ENCODE assay signal across 18 mouse cellular contexts in genomic region chr6:84567696-84568095, GRCm38 (mm10). TPM values are rescaled to one million over a fixed set of nuclear protein-coding genes. Genes with fewer than 3 reads are reported as not detected.
A peak's percentile ranks its signal among the peaks of the same experiment; 100 is the strongest.
DNase-seq lines count a peak whose midpoint lies in the region; ATAC-seq and TF ChIP-seq lines count a peak whose summit lies in the region.
"Had no signal": no experiment of that assay in that cellular context is flagged by ENCODE, and none has a peak within 500 bp of the region (broad histone marks: within the 10 kb centered on the region; RNA-seq: fewer than 3 reads in every experiment).

No protein-coding gene starts in this region.

- no peaks in the 10 kb centered on the region for H3K9me3 ChIP-seq in hindbrain, embryonic 14.5 days (ENCODE audit: control insufficient read depth, low read length)
- H3K9me3 ChIP-seq in hindbrain, embryonic 10.5 days: no peaks in the 10 kb centered on the region
- no peaks in the 10 kb centered on the region for H3K9me3 ChIP-seq in midbrain, postnatal 0 days (ENCODE audit: low read length)
- H3K9me3 ChIP-seq: embryonic facial prominence, embryonic 13.5 days; G1E; midbrain, embryonic 12.5 days had no signal

- TF ChIP-seq CTCF in midbrain, postnatal 0 days (IDR thresholded peaks at IDR 0.05): no peak

- peak; percentile 60 for DNase-seq in hindbrain, embryonic 14.5 days (ENCODE audit: low spot score)
- DNase-seq in hindbrain, embryonic 10.5 days (ENCODE audit: low spot score): no peak
- peak; percentile 42 for DNase-seq in retina, postnatal 1 day
- no peak for DNase-seq in retina, embryonic 14.5 days (ENCODE audit: low spot score)
- peak; percentile 87 for DNase-seq in adrenal gland, postnatal 14 days
- DNase-seq in midbrain, postnatal 0 days (ENCODE audit: low spot score): peak; percentile 85
- DNase-seq in frontal cortex, postnatal 14 days (ENCODE audit: low spot score in 2 of 2): no peak
- no peak for DNase-seq in thymus, postnatal 4 days
- DNase-seq: cerebellum, adult 11 months; gastrocnemius, postnatal 14 days; kidney, adult 9 months; lung, adult 2 months; lung, postnatal 36 days; thymus, postnatal 36 days had no signal

- no peaks in the 10 kb centered on the region for H3K36me3 ChIP-seq in hindbrain, embryonic 14.5 days (replicated peaks; ENCODE audit: control insufficient read depth, insufficient read depth)
- H3K36me3 ChIP-seq in hindbrain, embryonic 10.5 days: 0 out of 2 replicates have a peak, but pooled peaks cover under 1% of the 10 kb centered on the region
- no peaks in the 10 kb centered on the region for H3K36me3 ChIP-seq in midbrain, postnatal 0 days (ENCODE audit: insufficient read depth, low read length)
- H3K36me3 ChIP-seq: G1E; midbrain, embryonic 12.5 days had no signal

- no peak overlapping the region for H3K27ac ChIP-seq in hindbrain, embryonic 14.5 days
- H3K27ac ChIP-seq in hindbrain, embryonic 10.5 days: no peak overlapping the region
- no peak overlapping the region for H3K27ac ChIP-seq in midbrain, postnatal 0 days (ENCODE audit: low read depth, low read length)
- H3K27ac ChIP-seq: embryonic facial prominence, embryonic 13.5 days; midbrain, embryonic 12.5 days had no signal

- ATAC-seq in hindbrain, embryonic 14.5 days (ENCODE audit: low FRiP score): peak; percentile 28; the same call in 1 of the 2 replicates
- no peak for ATAC-seq in midbrain, postnatal 0 days (ENCODE audit: low FRiP score)
- ATAC-seq: CD4-positive, CD25-positive, alpha-beta regulatory T cell, adult 4 months had no signal

- H3K9ac ChIP-seq in hindbrain, embryonic 14.5 days: no peak overlapping the region
- no peak overlapping the region for H3K9ac ChIP-seq in midbrain, postnatal 0 days (replicated peaks; ENCODE audit: low read length, poor library complexity, severe bottlenecking)
- H3K9ac ChIP-seq: embryonic facial prominence, embryonic 13.5 days; midbrain, embryonic 12.5 days had no signal

- H3K4me3 ChIP-seq in hindbrain, embryonic 14.5 days (replicated peaks; ENCODE audit: low read length): no peak overlapping the region
- H3K4me3 ChIP-seq in hindbrain, embryonic 10.5 days: no peak overlapping the region
- no peak overlapping the region for H3K4me3 ChIP-seq in midbrain, postnatal 0 days (ENCODE audit: low read depth, low read length)
- H3K4me3 ChIP-seq: embryonic facial prominence, embryonic 13.5 days; midbrain, embryonic 12.5 days had no signal

- no peak overlapping the region for H3K4me2 ChIP-seq in hindbrain, embryonic 14.5 days (replicated peaks)
- H3K4me2 ChIP-seq in midbrain, postnatal 0 days (ENCODE audit: low read depth, low read length, poor library complexity, severe bottlenecking): no peak overlapping the region
- H3K4me2 ChIP-seq: embryonic facial prominence, embryonic 13.5 days; midbrain, embryonic 12.5 days had no signal

- 46% methylated on average over 4 of the region's 4 CpGs for WGBS in hindbrain, embryonic 14.5 days
- WGBS in hindbrain, embryonic 10.5 days: 83% methylated on average over 4 of the region's 4 CpGs
- 37% methylated on average over 4 of the region's 4 CpGs for WGBS in midbrain, postnatal 0 days

- H3K27me3 ChIP-seq in hindbrain, embryonic 14.5 days (ENCODE audit: control insufficient read depth, insufficient read depth, low read length): no peaks in the 10 kb centered on the region
- peaks cover 36% of the 10 kb centered on the region for H3K27me3 ChIP-seq in hindbrain, embryonic 10.5 days (ENCODE audit: insufficient read depth, poor library complexity, severe bottlenecking)
- no peaks in the 10 kb centered on the region for H3K27me3 ChIP-seq in midbrain, postnatal 0 days (ENCODE audit: insufficient read depth, low read length)

- H3K4me1 ChIP-seq in hindbrain, embryonic 14.5 days (replicated peaks; ENCODE audit: control insufficient read depth, insufficient read depth, low read length): peaks cover 6% of the 10 kb centered on the region; the same call in 1 of the 2 replicates
- H3K4me1 ChIP-seq in hindbrain, embryonic 10.5 days (replicated peaks): peaks cover 42% of the 10 kb centered on the region
- no peaks in the 10 kb centered on the region for H3K4me1 ChIP-seq in midbrain, postnatal 0 days (ENCODE audit: insufficient read depth, low read length)

RNA-seq across cellular contexts. Expression of gene Cyp26b1, which starts 26.0 kb away (rescaled TPM):
- 22.5 and 26.6 TPM in 2 replicates for polyA plus RNA-seq in hindbrain, embryonic 14.5 days (2014; fragmentation: Nextera tagmentation; extraction: Ambion mirVana)
- 21.1 and 26.2 TPM in 2 replicates for polyA plus RNA-seq in hindbrain, embryonic 10.5 days (2016; fragmentation: Nextera tagmentation; extraction: Ambion mirVana)
- total RNA-seq in adrenal gland, postnatal 14 days (2021): 3.3 and 4.2 TPM in 2 replicates
- 19.7 and 36.7 TPM in 2 replicates for total RNA-seq in midbrain, postnatal 0 days (2014; rRNA removed)
- 6.4 and 6.7 TPM in 2 replicates for polyA plus RNA-seq in midbrain, postnatal 0 days (2015; fragmentation: Nextera tagmentation; extraction: Ambion mirVana)

Comparison
In these comparisons a context has a peak if more than half of its experiments do, and no peak if none do; other contexts are left out.
1. DNase-seq: peak in hindbrain, embryonic 14.5 days (single experiment), retina, postnatal 1 day (single experiment), adrenal gland, postnatal 14 days (single experiment) and midbrain, postnatal 0 days (single experiment); none in hindbrain, embryonic 10.5 days (single experiment), retina, embryonic 14.5 days (single experiment), frontal cortex, postnatal 14 days (0 of 2) and thymus, postnatal 4 days (single experiment).